8 mouse cellular contexts compared by ENCODE assay signal in the genomic region with DNA sequence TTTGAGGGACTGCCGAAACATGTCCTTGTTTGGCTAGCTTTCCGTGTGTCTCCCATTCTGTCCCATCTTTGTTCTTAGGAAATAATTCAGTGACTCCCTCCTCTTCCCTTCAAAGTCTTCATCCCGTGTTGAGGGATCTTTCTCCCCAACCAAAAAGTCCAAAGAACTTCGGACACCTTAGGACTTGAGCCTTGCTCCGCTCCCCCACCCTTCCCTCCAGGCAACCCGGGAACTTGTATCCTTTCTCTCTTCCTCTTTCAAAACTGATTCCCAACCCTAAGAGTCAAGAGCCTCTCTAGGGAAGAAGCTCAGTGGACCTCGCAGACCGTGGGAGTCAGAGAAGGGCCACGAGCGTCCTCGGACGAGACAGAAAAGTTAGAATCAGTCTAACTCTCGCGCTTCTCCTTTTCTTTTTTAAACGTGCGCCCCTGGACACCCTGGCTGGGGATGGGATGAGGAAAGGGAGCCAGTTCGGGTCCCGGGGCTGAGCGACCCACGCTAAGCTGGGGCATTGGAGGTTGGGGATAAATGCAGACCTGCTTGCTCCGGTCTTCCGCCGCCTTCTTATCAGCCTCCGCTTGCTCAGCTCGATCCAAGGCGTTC. TPM values are rescaled to one million over a fixed set of nuclear protein-coding genes. Genes with fewer than 3 reads are reported as not detected.
A peak's percentile ranks its signal among the peaks of the same experiment; 100 is the strongest.
DNase-seq lines count a peak whose midpoint lies in the region; ATAC-seq and TF ChIP-seq lines count a peak whose summit lies in the region.

No protein-coding gene starts in this region.

- H3K27me3 ChIP-seq in lung, embryonic 14.5 days (ENCODE audit: insufficient read depth, low read length): no peaks in the 10 kb centered on the region
- H3K27me3 ChIP-seq in embryonic facial prominence, embryonic 15.5 days: no peaks in the 10 kb centered on the region
- H3K27me3 ChIP-seq in intestine, embryonic 16.5 days (replicated peaks; ENCODE audit: control insufficient read depth, insufficient read depth, low read length): no peaks in the 10 kb centered on the region

- no peaks in the 10 kb centered on the region for H3K9me3 ChIP-seq in lung, embryonic 14.5 days (ENCODE audit: low read depth, low read length)
- no peaks in the 10 kb centered on the region for H3K9me3 ChIP-seq in embryonic facial prominence, embryonic 15.5 days (replicated peaks)
- H3K9me3 ChIP-seq in intestine, embryonic 16.5 days (ENCODE audit: control insufficient read depth, low read length): no peaks in the 10 kb centered on the region

- H3K4me1 ChIP-seq in lung, embryonic 14.5 days (ENCODE audit: insufficient read depth): peaks cover 21% of the 10 kb centered on the region
- H3K4me1 ChIP-seq in embryonic facial prominence, embryonic 15.5 days: peaks cover 46% of the 10 kb centered on the region
- H3K4me1 ChIP-seq in intestine, embryonic 16.5 days (ENCODE audit: control insufficient read depth, insufficient read depth, low read length): peaks cover 22% of the 10 kb centered on the region
- H3K4me1 ChIP-seq in olfactory bulb, adult 2 months (ENCODE audit: control insufficient read depth, insufficient read depth, low read length): peaks cover 20% of the 10 kb centered on the region

- peak overlapping the region; percentile 56 for H3K4me3 ChIP-seq in lung, embryonic 14.5 days (ENCODE audit: low read depth, low read length)
- peak overlapping the region; percentile 57 for H3K4me3 ChIP-seq in embryonic facial prominence, embryonic 15.5 days (replicated peaks)
- peak overlapping the region; percentile 90 for H3K4me3 ChIP-seq in intestine, embryonic 16.5 days (ENCODE audit: low read length)
- peak overlapping the region; percentile 55 for H3K4me3 ChIP-seq in olfactory bulb, adult 2 months (ENCODE audit: insufficient read depth, low read depth, low read length)

- intact Hi-C loops in left cerebral cortex, postnatal 25 days (cut with DNase I): loop anchor here (5.0 kb wide), 1 partner anchor 224 kb away; no protein-coding TSS in a partner anchor

- under 1% methylated on average over 26 of the region's 26 CpGs for WGBS in lung, embryonic 14.5 days
- under 1% methylated on average over 26 of the region's 26 CpGs for WGBS in embryonic facial prominence, embryonic 15.5 days
- under 1% methylated on average over 26 of the region's 26 CpGs for WGBS in intestine, embryonic 16.5 days
- under 1% methylated on average over 26 of the region's 26 CpGs for WGBS in olfactory bulb, adult 2 months

- DNase-seq in lung, embryonic 14.5 days: peak; percentile 52
- no peak for DNase-seq in lung, adult 18-20 months
- no peak for DNase-seq in right cerebral cortex, postnatal 14 days
- DNase-seq in urinary bladder, postnatal 14 days (ENCODE audit: low spot score): no peak
- DNase-seq in left cerebral cortex, postnatal 25 days (ENCODE audit: low spot score in 2 of 2): no peak

- TF ChIP-seq CTCF in lung, embryonic 14.5 days (IDR thresholded peaks at IDR 0.05; ENCODE audit: low read depth): no peak
- TF ChIP-seq CTCF in olfactory bulb, adult 2 months (IDR thresholded peaks at IDR 0.05; ENCODE audit: insufficient read depth, low read depth, low read length): no peak

- no peak for TF ChIP-seq POLR2A in olfactory bulb, adult 2 months (IDR thresholded peaks at IDR 0.05; ENCODE audit: insufficient read depth, low read depth, low read length)

- peak overlapping the region; percentile 98 for H3K4me2 ChIP-seq in lung, embryonic 14.5 days
- H3K4me2 ChIP-seq in embryonic facial prominence, embryonic 15.5 days (replicated peaks): peak overlapping the region; percentile 69
- peak overlapping the region; percentile 88 for H3K4me2 ChIP-seq in intestine, embryonic 16.5 days (ENCODE audit: low read depth, low read length)

- H3K27ac ChIP-seq in lung, embryonic 14.5 days (ENCODE audit: low read depth): peak overlapping the region; percentile 79
- peak overlapping the region; percentile 91 for H3K27ac ChIP-seq in embryonic facial prominence, embryonic 15.5 days (replicated peaks)
- peak overlapping the region; percentile 95 for H3K27ac ChIP-seq in intestine, embryonic 16.5 days (ENCODE audit: low read length)
- H3K27ac ChIP-seq in olfactory bulb, adult 2 months (ENCODE audit: insufficient read depth, low read depth, low read length): 0 out of 2 replicates have a peak overlapping the region, but pooled peaks have one; percentile 6

- peaks cover 12% of the 10 kb centered on the region; the same call in 1 of the 2 replicates for H3K36me3 ChIP-seq in lung, embryonic 14.5 days (ENCODE audit: insufficient read depth)
- no peaks in the 10 kb centered on the region for H3K36me3 ChIP-seq in embryonic facial prominence, embryonic 15.5 days
- H3K36me3 ChIP-seq in intestine, embryonic 16.5 days (ENCODE audit: control insufficient read depth, insufficient read depth, low read length): no peaks in the 10 kb centered on the region

- H3K9ac ChIP-seq in lung, embryonic 14.5 days: peak overlapping the region; percentile 83
- peak overlapping the region; percentile 79 for H3K9ac ChIP-seq in embryonic facial prominence, embryonic 15.5 days
- H3K9ac ChIP-seq in intestine, embryonic 16.5 days (ENCODE audit: low read depth, low read length): peak overlapping the region; percentile 90

- ATAC-seq in lung, embryonic 14.5 days (ENCODE audit: insufficient read depth): no peak
- ATAC-seq in embryonic facial prominence, embryonic 15.5 days (ENCODE audit: insufficient number of reproducible peaks, low FRiP score, low TSS enrichment, low read depth): peak; percentile 8; the same call in 1 of the 2 replicates
- ATAC-seq in intestine, embryonic 16.5 days: no peak; the same call in 1 of the 2 replicates

RNA-seq across cellular contexts. Expression of a gene that starts 0.6 kb away (rescaled TPM):
- polyA plus RNA-seq in lung, embryonic 14.5 days (2014; fragmentation: Nextera tagmentation; extraction: Ambion mirVana): 635 and 725 TPM in 2 replicates
- polyA plus RNA-seq in embryonic facial prominence, embryonic 15.5 days (2015; fragmentation: Nextera tagmentation; extraction: Ambion mirVana): 870 and 880 TPM in 2 replicates
- polyA plus RNA-seq in intestine, embryonic 16.5 days (2015; fragmentation: Nextera tagmentation; extraction: Ambion mirVana): 1,080 and 1,114 TPM in 2 replicates
- polyA plus RNA-seq in olfactory bulb, adult 2 months (2012; ENCODE audit: insufficient read depth, insufficient read length, low replicate concordance, missing spikeins): not detected in 2 replicates
- total RNA-seq in left cerebral cortex, postnatal 25 days (2021): 100 to 1,000 TPM; 228 to 236 TPM

Comparison
In these comparisons a context has a peak if more than half of its experiments do, and no peak if none do; other contexts are left out.
1. H3K27ac ChIP-seq: peak in every context shown above with its lines; median percentile 95 in intestine, embryonic 16.5 days; 91 in embryonic facial prominence, embryonic 15.5 days; 79 in lung, embryonic 14.5 days; 6 in olfactory bulb, adult 2 months.
2. RNA of a gene that starts 0.6 kb away (polyA plus RNA-seq): 1,080 to 1,114 TPM in intestine, embryonic 16.5 days, 870 to 880 TPM in embryonic facial prominence, embryonic 15.5 days and 635 to 725 TPM in lung, embryonic 14.5 days; not detected in olfactory bulb, adult 2 months; every median in the first group is over 10 times any median in the second.
3. Peak in every context shown above with its lines, with median percentiles within 50 percentile points of each other: H3K4me2 ChIP-seq, H3K4me3 ChIP-seq and H3K9ac ChIP-seq.